Mouse (Mus musculus) stomach, embryonic 16.5 days (tissue): ENCODE data around the gene Egfr. TPM values are rescaled to one million over a fixed set of nuclear protein-coding genes. Genes with fewer than 3 reads are reported as not detected.

Experiments used
- ATAC-seq: fragments of 200-750 bp; cut with Nextera tagmentation; 2 replicates; pipeline ENCODE4 v1.8.0; 2017; ENCODE audit warnings: moderate number of reproducible peaks, moderate TSS enrichment; ENCODE audit not compliant: insufficient read depth, low FRiP score
- H3K27ac ChIP-seq: fragments of 300-500 bp; sonication (generic); 2 replicates; pipeline ENCODE4 v1.5.1; 2014; ENCODE audit warnings: low read length
- H3K27me3 ChIP-seq: fragments of 300-500 bp; sonication (generic); 2 replicates; pipeline ENCODE4 v1.6.1; 2014; ENCODE audit warnings: low read length, control low read depth, mixed read lengths; ENCODE audit not compliant: control insufficient read depth, insufficient read depth
- H3K36me3 ChIP-seq: fragments of 300-500 bp; sonication (generic); 2 replicates; pipeline ENCODE4 v1.6.1; 2014; ENCODE audit warnings: low read length; ENCODE audit not compliant: control insufficient read depth, insufficient read depth
- H3K4me1 ChIP-seq: fragments of 300-500 bp; sonication (generic); 2 replicates; pipeline ENCODE4 v1.6.1; 2014; ENCODE audit warnings: low read length, control low read depth, mixed read lengths; ENCODE audit not compliant: control insufficient read depth, insufficient read depth
- H3K4me2 ChIP-seq: fragments of 300-500 bp; sonication (generic); 2 replicates; pipeline ENCODE4 v1.6.1; 2014; ENCODE audit warnings: low read depth, low read length, mixed read lengths
- H3K4me3 ChIP-seq: fragments of 300-500 bp; sonication (generic); replicated peaks from 2 replicates; pipeline ENCODE4 v1.5.1; 2014; ENCODE audit warnings: mild to moderate bottlenecking, low read length
- H3K9ac ChIP-seq: fragments of 300-500 bp; sonication (generic); 2 replicates; pipeline ENCODE4 v1.6.1; 2014; ENCODE audit warnings: low read length
- H3K9me3 ChIP-seq: fragments of 300-500 bp; sonication (generic); replicated peaks from 2 replicates; pipeline ENCODE4 v1.6.1; 2016; ENCODE audit warnings: low read length, control low read depth; ENCODE audit not compliant: control insufficient read depth
- WGBS: fragments of 180-500 bp; shearing (Covaris S2); extraction: QIAGEN DNeasy Blood & Tissue Kit; methylation state at CpG from one replicate; pipeline ENCODE4 v1.1.7; 2014; 5-methylcytosine and 5-hydroxymethylcytosine counted together
- polyA plus RNA-seq: library from polyadenylated mRNA; unstranded; fragments of >200 nt; fragmentation: Nextera tagmentation; extraction: Ambion mirVana; gene quantifications from 2 replicates; pipeline ENCODE4 v1.2.1, GENCODE M21; 2015

Egfr gene
- polyA plus RNA-seq, 1 experiment from 2014 or later = 17.0 TPM

DNA sequence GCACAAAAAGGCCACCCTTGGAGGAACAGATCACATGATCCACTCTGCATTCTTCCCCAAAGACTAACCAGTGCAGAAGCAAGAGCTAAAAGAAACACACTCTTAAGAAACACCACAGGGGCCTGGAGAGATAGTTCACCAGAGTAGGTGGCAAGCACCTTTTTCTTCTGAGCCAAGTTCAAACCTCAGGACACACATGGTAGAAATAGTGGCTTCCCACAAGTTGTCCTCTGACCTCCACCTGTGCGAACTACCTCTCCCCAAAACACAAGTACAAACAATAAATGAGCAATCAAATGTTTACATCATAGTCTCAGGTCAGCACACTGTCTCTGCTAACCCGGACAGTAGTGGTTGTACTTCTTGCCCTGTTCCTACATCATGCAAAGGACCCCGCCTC, 45.5 kb downstream of the Egfr start:
- 79% methylated on average over 3 of the region's 3 CpGs for WGBS
- H3K27me3 ChIP-seq = no peaks in the 10 kb centered on the region

DNA sequence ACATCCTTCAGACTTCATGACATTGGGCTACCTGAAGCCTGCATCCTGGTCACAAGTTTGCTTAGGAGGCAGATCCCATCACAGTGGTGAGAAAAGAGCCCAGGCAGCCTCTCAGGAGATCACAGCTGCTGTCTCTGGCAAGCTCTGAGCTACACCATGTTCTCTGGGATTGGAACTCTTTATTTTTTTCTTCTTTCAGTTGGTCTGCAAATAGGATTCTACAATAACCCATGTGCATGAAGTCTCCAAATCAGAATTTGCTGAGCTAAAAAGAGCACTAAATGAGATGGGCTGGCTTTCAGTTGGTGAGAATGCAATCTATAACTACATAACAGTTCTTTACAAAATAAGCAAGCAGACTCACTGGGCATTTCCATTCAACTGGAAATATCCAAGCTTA, 46.1 kb downstream of the Egfr start:
- H3K36me3 ChIP-seq = no peaks in the 10 kb centered on the region
- H3K4me2 ChIP-seq = no peak overlapping the region
- no peak for ATAC-seq
- no peak overlapping the region for H3K9ac ChIP-seq
- no peaks in the 10 kb centered on the region for H3K9me3 ChIP-seq
- H3K4me1 ChIP-seq = peaks cover 51% of the 10 kb centered on the region
- H3K27ac ChIP-seq = no peak overlapping the region
- H3K4me3 ChIP-seq = no peak overlapping the region
- no peaks in the 10 kb centered on the region for H3K27me3 ChIP-seq

More for the DNA sequence above, 45.5 kb downstream of the Egfr start:
- no peaks in the 10 kb centered on the region for H3K36me3 ChIP-seq
- H3K4me2 ChIP-seq = no peak overlapping the region
- ATAC-seq = no peak
- no peak overlapping the region for H3K9ac ChIP-seq
- H3K27ac ChIP-seq = no peak overlapping the region
- H3K4me1 ChIP-seq = peaks cover 49% of the 10 kb centered on the region
- H3K9me3 ChIP-seq = no peaks in the 10 kb centered on the region
- no peak overlapping the region for H3K4me3 ChIP-seq

DNA sequence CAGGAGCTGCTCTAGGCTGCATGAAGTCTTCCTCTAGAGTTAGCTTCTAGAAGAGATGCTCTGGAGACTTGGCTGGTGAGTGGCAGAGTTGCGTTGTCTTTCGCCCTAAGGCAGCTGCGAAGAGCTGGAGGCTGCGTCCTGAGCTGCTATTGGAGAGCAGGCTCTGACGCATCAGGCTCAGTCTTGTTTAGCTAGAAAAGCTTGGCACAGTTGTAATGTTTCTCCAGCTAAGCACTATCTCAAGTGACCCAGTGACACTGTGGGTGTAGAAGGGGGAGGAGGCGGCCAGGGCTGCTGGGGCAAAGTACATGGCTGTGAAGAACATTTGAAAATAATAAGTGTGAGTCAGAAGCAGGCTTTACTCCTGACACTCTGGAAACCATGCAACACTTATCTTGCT, 48.5 kb downstream of the Egfr start:
- 43% methylated on average over 6 of the region's 6 CpGs for WGBS
- H3K9ac ChIP-seq = no peak overlapping the region

DNA sequence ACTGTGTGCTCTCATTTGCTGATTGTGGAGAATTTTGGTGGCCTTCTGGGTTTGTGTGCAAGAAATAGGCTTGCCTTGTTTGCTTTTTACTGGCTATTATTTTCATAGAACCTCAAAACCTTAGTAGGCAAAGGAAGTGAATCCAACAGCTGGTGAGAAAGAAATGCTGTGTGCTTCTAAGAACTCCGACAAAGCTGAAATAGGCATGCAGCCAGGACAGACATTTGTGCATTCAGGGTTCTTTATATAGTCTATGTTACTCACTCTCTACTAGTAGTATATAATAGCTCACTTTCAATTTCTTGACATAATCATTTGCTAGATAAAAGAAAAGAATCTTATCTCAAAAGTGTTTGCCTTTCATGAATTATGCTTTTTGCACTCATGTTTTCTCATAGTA, 50.7 kb downstream of the Egfr start:
- Histone ChIP-seq H3K27me3 (no peaks in the 10 kb centered on the region), H3K36me3 (no peaks in the 10 kb centered on the region), H3K9me3 (no peaks in the 10 kb centered on the region), H3K4me3 (no peak overlapping the region), H3K27ac (0 out of 2 replicates have a peak overlapping the region, but pooled peaks have one; percentile 28), H3K4me2 (no peak overlapping the region), H3K4me1 (peaks cover 26% of the 10 kb centered on the region), H3K9ac (no peak overlapping the region)
- WGBS = 18% methylated on average over 1 of the region's 1 CpGs
- ATAC-seq = no peak

More for the DNA sequence above, 48.5 kb downstream of the Egfr start:
- no peaks in the 10 kb centered on the region for H3K36me3 ChIP-seq
- no peak overlapping the region for H3K4me3 ChIP-seq
- H3K4me1 ChIP-seq = peaks cover 36% of the 10 kb centered on the region
- peak; percentile 96 for ATAC-seq
- H3K9me3 ChIP-seq = no peaks in the 10 kb centered on the region
- peak overlapping the region; percentile 80 for H3K27ac ChIP-seq
- no peaks in the 10 kb centered on the region for H3K27me3 ChIP-seq
- peak overlapping the region; percentile 9; the same call in 1 of the 2 replicates for H3K4me2 ChIP-seq

DNA sequence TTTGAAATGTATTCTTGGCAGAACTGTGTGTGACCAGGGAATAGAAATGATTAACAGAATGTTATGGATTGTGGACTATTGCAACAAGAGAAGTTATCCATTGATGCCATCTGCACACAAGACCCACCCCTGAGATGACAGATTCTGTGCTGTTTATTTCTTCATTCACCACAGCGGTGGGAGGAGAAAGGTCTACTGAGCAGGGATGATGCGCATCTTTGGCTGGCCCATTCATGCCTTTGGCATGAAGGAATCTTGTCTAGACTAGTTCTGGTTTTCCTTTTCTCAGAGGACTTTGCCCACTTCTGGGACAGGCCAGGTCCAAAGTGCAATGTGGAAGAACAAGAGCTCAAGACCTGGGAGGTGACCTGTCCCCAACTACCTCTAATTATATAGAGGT, 52.0 kb downstream of the Egfr start:
- peaks cover 26% of the 10 kb centered on the region for H3K4me1 ChIP-seq

DNA sequence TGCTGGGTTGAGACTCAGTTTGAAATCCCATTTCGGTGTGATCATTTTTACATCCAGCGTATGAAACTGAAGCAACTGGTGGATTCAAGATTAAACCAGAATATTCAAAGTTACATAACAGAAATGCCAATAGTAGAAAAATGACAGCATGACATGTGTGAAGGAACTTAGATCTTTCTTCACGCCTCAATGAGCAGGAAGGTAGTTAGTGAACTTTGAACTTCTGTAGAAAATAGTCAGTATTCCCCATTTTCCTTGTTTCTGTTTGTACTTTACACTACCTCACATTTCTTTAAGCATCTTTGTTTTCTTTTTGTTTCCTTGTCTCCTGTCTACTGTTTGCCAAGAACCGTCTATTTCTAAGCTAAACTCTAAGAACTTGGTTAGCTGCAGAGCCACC, 53.9 kb downstream of the Egfr start:
- no peak overlapping the region for H3K4me3 ChIP-seq
- no peak for ATAC-seq
- H3K27me3 ChIP-seq = no peaks in the 10 kb centered on the region
- H3K4me1 ChIP-seq = peaks cover 25% of the 10 kb centered on the region
- no peaks in the 10 kb centered on the region for H3K9me3 ChIP-seq
- no peak overlapping the region for H3K9ac ChIP-seq
- WGBS = 80% methylated on average over 4 of the region's 4 CpGs
- no peak overlapping the region for H3K4me2 ChIP-seq
- no peaks in the 10 kb centered on the region for H3K36me3 ChIP-seq
- H3K27ac ChIP-seq = no peak overlapping the region

More for the DNA sequence above, 52.0 kb downstream of the Egfr start:
- no peak overlapping the region for H3K4me3 ChIP-seq
- H3K9me3 ChIP-seq = no peaks in the 10 kb centered on the region
- no peak for ATAC-seq
- no peaks in the 10 kb centered on the region for H3K36me3 ChIP-seq
- H3K4me2 ChIP-seq = no peak overlapping the region
- H3K27ac ChIP-seq = no peak overlapping the region
- WGBS = 86% methylated on average over 2 of the region's 2 CpGs
- no peak overlapping the region for H3K9ac ChIP-seq
- H3K27me3 ChIP-seq = no peaks in the 10 kb centered on the region

DNA sequence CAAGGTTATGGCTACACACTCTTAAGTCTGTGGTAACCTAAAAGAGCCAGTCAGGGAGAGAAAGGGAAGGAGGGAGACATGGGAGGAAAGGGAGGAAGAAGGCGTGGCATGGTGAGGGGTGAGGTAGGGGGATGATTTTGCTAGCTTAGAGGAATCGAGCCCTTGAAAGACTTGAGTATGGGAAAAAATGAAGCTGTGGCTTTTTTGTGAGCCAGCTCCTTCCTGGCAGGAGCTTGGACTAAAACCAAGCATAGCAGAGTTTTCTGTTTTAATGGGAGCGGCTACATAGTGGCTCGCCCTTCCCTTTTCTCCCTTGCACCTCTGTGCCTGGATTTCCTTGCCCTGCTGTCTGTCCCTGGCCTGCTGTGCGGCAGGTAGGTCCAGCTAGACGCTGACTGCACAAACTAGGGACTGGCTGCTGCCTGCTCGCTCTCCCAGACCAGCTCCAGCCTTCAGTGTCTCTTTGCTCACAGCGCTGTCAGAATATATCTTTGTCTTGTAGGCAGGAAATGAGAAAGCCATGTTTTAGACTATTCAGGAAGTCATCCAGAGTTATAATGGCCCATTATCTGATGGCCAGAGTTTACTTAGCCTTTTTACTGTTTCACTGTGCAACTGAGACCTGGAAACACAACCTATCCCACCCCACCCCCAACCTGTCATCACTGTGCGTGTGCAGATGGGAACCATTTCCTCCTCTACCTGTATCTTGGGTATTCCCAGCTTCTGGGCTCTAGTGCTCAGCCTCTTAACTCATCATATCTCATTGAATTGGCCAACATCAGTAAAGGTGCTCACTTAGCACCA, 57.4 kb downstream of the Egfr start:
- no peaks in the 10 kb centered on the region for H3K27me3 ChIP-seq
- peaks cover 8% of the 10 kb centered on the region for H3K4me1 ChIP-seq
- ATAC-seq = peak; percentile 69; the same call in 1 of the 2 replicates
- H3K9ac ChIP-seq = peak overlapping the region; percentile 28; the same call in 1 of the 2 replicates
- 51% methylated on average over 9 of the region's 9 CpGs for WGBS
- H3K9me3 ChIP-seq = no peaks in the 10 kb centered on the region
- H3K36me3 ChIP-seq = no peaks in the 10 kb centered on the region
- 0 out of 2 replicates have a peak overlapping the region, but pooled peaks have one; percentile 16 for H3K4me2 ChIP-seq
- H3K27ac ChIP-seq = peak overlapping the region; percentile 72
- no peak overlapping the region for H3K4me3 ChIP-seq

DNA sequence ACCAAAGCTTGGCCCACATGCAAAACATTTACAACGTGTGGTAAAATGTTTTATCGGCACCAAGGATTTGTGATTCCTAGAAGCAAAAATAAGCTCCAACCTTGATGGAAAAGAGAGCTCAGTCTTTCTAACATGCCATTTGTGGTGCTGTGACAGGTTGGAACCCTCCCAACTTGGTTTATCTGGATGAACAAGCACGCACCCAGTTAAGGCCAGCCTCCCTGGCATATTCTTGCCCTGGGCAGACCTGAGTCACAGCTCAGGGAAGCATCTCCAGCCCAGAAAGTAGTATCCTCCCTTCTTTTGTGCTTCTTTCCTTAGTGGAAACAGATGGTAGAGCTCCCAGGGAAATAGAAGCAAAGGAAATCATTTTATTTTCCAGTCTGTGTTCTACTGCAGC, 58.1 kb downstream of the Egfr start:
- no peak; the same call in 1 of the 2 replicates for ATAC-seq
- 79% methylated on average over 3 of the region's 3 CpGs for WGBS
- H3K9ac ChIP-seq = no peak overlapping the region
- peaks cover 8% of the 10 kb centered on the region for H3K4me1 ChIP-seq
- no peaks in the 10 kb centered on the region for H3K9me3 ChIP-seq
- peak overlapping the region; percentile 72; the same call in 1 of the 2 replicates for H3K27ac ChIP-seq
- no peak overlapping the region for H3K4me3 ChIP-seq
- no peak overlapping the region for H3K4me2 ChIP-seq
- no peaks in the 10 kb centered on the region for H3K36me3 ChIP-seq
- H3K27me3 ChIP-seq = no peaks in the 10 kb centered on the region

DNA sequence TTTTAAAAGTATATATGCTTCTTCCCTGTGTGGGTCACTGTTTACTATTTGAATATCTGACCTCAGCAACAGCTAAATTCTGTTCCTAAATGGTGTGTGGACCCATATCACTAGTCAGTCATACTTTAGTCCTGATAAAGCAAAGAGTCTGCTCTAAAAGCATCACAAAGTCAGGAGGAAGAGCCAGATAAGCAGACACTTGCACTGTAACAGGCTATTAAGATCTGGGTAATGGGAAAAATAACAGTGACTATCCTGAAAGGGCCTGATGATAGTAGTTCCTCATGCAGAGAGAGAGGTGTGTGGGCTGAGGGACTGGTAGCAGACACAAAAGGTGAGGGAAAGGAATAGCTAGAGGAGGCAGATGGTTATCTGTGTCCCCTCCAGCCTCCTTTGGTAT, 61.3 kb downstream of the Egfr start:
- Histone ChIP-seq H3K9ac (no peak overlapping the region), H3K4me1 (peaks cover 11% of the 10 kb centered on the region), H3K9me3 (no peaks in the 10 kb centered on the region), H3K27me3 (no peaks in the 10 kb centered on the region), H3K4me2 (no peak overlapping the region), H3K36me3 (no peaks in the 10 kb centered on the region), H3K4me3 (no peak overlapping the region), H3K27ac (no peak overlapping the region)
- ATAC-seq = no peak
